Mouse (Mus musculus): ENCODE results near the gene Mterf1b.
"Not testable (repeated sequence)": the region's sequence is repeated elsewhere in the genome, so short reads cannot be mapped to it uniquely, and the experiment has no call there.

DNA sequence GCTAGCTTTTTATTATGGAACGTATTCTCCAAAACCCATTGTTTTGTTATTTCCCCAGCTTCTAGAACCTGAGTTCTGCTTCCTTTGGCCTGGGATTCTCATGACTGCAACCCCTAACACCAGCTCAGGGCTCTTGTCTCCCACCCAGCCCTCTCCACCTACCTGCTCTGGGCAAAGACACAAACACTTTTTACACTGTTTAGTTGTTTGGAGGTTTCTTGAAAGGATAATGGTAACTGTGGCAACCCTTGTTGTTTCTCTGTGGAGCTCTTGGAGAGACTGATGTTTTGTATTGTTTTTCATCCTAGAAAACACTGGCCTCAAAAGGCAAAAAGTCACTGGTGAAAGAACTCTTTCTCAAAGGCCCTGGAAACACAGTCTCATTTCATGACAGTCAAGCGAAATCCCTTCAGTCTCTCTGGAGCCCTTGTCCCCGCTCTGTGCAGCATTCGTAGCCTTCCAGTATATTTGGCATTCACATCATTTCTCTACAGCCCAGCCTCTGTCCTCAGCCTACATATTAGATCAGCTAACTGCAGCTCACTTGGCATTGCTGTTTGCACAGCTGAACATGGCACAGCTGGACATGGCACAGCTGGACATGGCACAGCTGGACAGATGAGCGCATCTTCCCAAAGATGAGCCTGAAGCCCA, 32.6 kb upstream of the Mterf1b start:
- TF ChIP-seq CTCF (IDR thresholded peaks at IDR 0.05; ENCODE audit: extremely low read depth, insufficient read depth, insufficient read length, insufficient replicate concordance); POLR2A (IDR thresholded peaks at IDR 0.05; ENCODE audit: low read depth, low read length): not testable (repeated sequence)

Data from spleen, adult 2 months (tissue).